Mouse (Mus musculus) hindbrain, embryonic 11.5 days (tissue): ENCODE results near the gene Tex28. TPM values are rescaled to one million over a fixed set of nuclear protein-coding genes. Genes with fewer than 3 reads are reported as not detected.

ENCODE experiments used
- ATAC-seq: fragments of 200-750 bp; cut with Nextera tagmentation; 2 replicates; pipeline ENCODE4 v1.8.0; 2017; ENCODE audit warnings: mild to moderate bottlenecking, moderate TSS enrichment, moderate library complexity; ENCODE audit not compliant: low FRiP score
- DNase-seq: peaks from one replicate; pipeline ENCODE4 v3.0.0-alpha.2; 2015; ENCODE audit warnings: low spot score
- H3K27ac ChIP-seq: fragments of 300-500 bp; sonication (generic); 2 replicates; pipeline ENCODE4 v1.5.1; 2014; ENCODE audit warnings: mild to moderate bottlenecking, low read depth, low read length
- H3K27me3 ChIP-seq: fragments of 300-500 bp; sonication (generic); 2 replicates; pipeline ENCODE4 v1.6.1; 2014; ENCODE audit warnings: mild to moderate bottlenecking, low read length, moderate library complexity, mixed read lengths; ENCODE audit not compliant: control insufficient read depth, insufficient read depth
- H3K36me3 ChIP-seq: fragments of 300-500 bp; sonication (generic); 2 replicates; pipeline ENCODE4 v1.6.1; 2014; ENCODE audit warnings: mild to moderate bottlenecking, low read length, moderate library complexity, mixed read lengths; ENCODE audit not compliant: control insufficient read depth, insufficient read depth
- H3K4me1 ChIP-seq: fragments of 300-500 bp; sonication (generic); replicated peaks from 2 replicates; pipeline ENCODE4 v1.6.1; 2014; ENCODE audit warnings: low read length, mixed read lengths; ENCODE audit not compliant: control insufficient read depth, insufficient read depth
- H3K4me2 ChIP-seq: fragments of 300-500 bp; sonication (generic); replicated peaks from 2 replicates; pipeline ENCODE4 v1.6.1; 2014; ENCODE audit warnings: mild to moderate bottlenecking, low read depth, low read length
- H3K4me3 ChIP-seq: fragments of 300-500 bp; sonication (generic); 2 replicates; pipeline ENCODE4 v1.5.1; 2014; ENCODE audit warnings: low read depth, low read length
- H3K9ac ChIP-seq: fragments of 300-500 bp; sonication (generic); 2 replicates; pipeline ENCODE4 v1.6.1; 2014; ENCODE audit warnings: low read depth, low read length
- H3K9me3 ChIP-seq: fragments of 300-500 bp; sonication (generic); 2 replicates; pipeline ENCODE4 v1.6.1; 2016; ENCODE audit warnings: low read length; ENCODE audit not compliant: control insufficient read depth
- WGBS: fragments of 180-500 bp; shearing (Covaris S2); extraction: QIAGEN DNeasy Blood & Tissue Kit; methylation state at CpG from one replicate; pipeline ENCODE4 v1.1.7; 2014; 5-methylcytosine and 5-hydroxymethylcytosine counted together
- polyA plus RNA-seq: library from polyadenylated mRNA; unstranded; fragments of >200 nt; fragmentation: Nextera tagmentation; extraction: Ambion mirVana; gene quantifications from 2 replicates; pipeline ENCODE4 v1.2.1, GENCODE M21; 2014

Tex28 gene
- polyA plus RNA-seq, 1 experiment from 2014 or later = not detected

- DNase-seq = no peak
- no peak for ATAC-seq
- Histone ChIP-seq H3K9ac (no peak overlapping the region), H3K9me3 (no peaks in the 10 kb centered on the region), H3K4me2 (no peak overlapping the region), H3K4me3 (no peak overlapping the region), H3K27me3 (no peaks in the 10 kb centered on the region), H3K36me3 (no peaks in the 10 kb centered on the region), H3K4me1 (no peaks in the 10 kb centered on the region), H3K27ac (no peak overlapping the region)
- WGBS = 55% methylated on average over 2 of the region's 2 CpGs
These were observed 61.7 kb downstream of the Tex28 start for GRCm38 (mm10) chrX:74105916-74106315.

GRCm38 (mm10) chrX:74103457-74104188, 64.0 kb downstream of the Tex28 start:
- 69% methylated on average over 4 of the region's 4 CpGs for WGBS
- H3K9ac ChIP-seq = no peak overlapping the region

More at GRCm38 (mm10) chrX:74103457-74104188, 64.0 kb downstream of the Tex28 start:
- H3K4me3 ChIP-seq = no peak overlapping the region
- DNase-seq = no peak
- no peaks in the 10 kb centered on the region for H3K9me3 ChIP-seq
- ATAC-seq = no peak
- H3K4me2 ChIP-seq = no peak overlapping the region
- no peaks in the 10 kb centered on the region for H3K4me1 ChIP-seq
- H3K27me3 ChIP-seq = no peaks in the 10 kb centered on the region
- H3K27ac ChIP-seq = no peak overlapping the region
- H3K36me3 ChIP-seq = no peaks in the 10 kb centered on the region

Other genes starting within 250 kb of the Tex28 start
- gene Arhgap4, start 246.0 kb downstream of the Tex28 start, polyA plus RNA-seq = 0.99 and 2.3 TPM in 2 replicates
- 117 and 126 TPM in 2 replicates for gene Naa10, start 245.9 kb downstream of the Tex28 start, polyA plus RNA-seq
- 17.5 and 18.7 TPM in 2 replicates for gene Renbp, start 237.0 kb downstream of the Tex28 start, polyA plus RNA-seq
- 72.9 and 77.2 TPM in 2 replicates for gene Hcfc1, start 201.5 kb downstream of the Tex28 start, polyA plus RNA-seq
- 27.4 and 31.6 TPM in 2 replicates for gene Irak1, start 143.9 kb downstream of the Tex28 start, polyA plus RNA-seq
- gene Opn1mw, start 40.4 kb downstream of the Tex28 start, polyA plus RNA-seq = not detected in 2 replicates
- gene Mecp2, start 32.5 kb downstream of the Tex28 start, polyA plus RNA-seq = 14.4 and 15.8 TPM in 2 replicates
- 0.20 TPM in 1 of 2 replicates, not detected in the other for gene Tktl1, start 9.4 kb upstream of the Tex28 start, polyA plus RNA-seq
- gene Flna, start 82.0 kb upstream of the Tex28 start, polyA plus RNA-seq = 181 and 196 TPM in 2 replicates
- 22.6 and 27.4 TPM in 2 replicates for gene Emd, start 86.8 kb upstream of the Tex28 start, polyA plus RNA-seq
- gene Rpl10, start 103.0 kb upstream of the Tex28 start, polyA plus RNA-seq = 724 and 770 TPM in 2 replicates
- gene Taz, start 114.1 kb upstream of the Tex28 start, polyA plus RNA-seq = 57.0 and 58.3 TPM in 2 replicates
- 4.5 TPM in 2 replicates for gene Dnase1l1, start 114.5 kb upstream of the Tex28 start, polyA plus RNA-seq
- gene Atp6ap1, start 129.3 kb upstream of the Tex28 start, polyA plus RNA-seq = 91.7 and 121 TPM in 2 replicates
- gene Gdi1, start 137.2 kb upstream of the Tex28 start, polyA plus RNA-seq = 490 and 535 TPM in 2 replicates
- gene Fam50a, start 145.2 kb upstream of the Tex28 start, polyA plus RNA-seq = 60.6 and 67.3 TPM in 2 replicates
- gene Plxna3, start 161.2 kb upstream of the Tex28 start, polyA plus RNA-seq = 19.2 and 22.3 TPM in 2 replicates
- gene Lage3, start 185.8 kb upstream of the Tex28 start, polyA plus RNA-seq = 103 and 105 TPM in 2 replicates
- gene Ubl4a, start 205.4 kb upstream of the Tex28 start, polyA plus RNA-seq = 68.6 and 69.9 TPM in 2 replicates
- 7.4 and 7.7 TPM in 2 replicates for gene Slc10a3, start 205.5 kb upstream of the Tex28 start, polyA plus RNA-seq
- 26.9 and 29.0 TPM in 2 replicates for gene Fam3a, start 225.4 kb upstream of the Tex28 start, polyA plus RNA-seq
- gene Ikbkg, start 225.5 kb upstream of the Tex28 start, polyA plus RNA-seq = 21.7 and 25.4 TPM in 2 replicates